Mouse (Mus musculus) olfactory bulb, adult 2 months (tissue): Measurements from ENCODE around the gene Olfr689. TPM values are rescaled to one million over a fixed set of nuclear protein-coding genes. Genes with fewer than 3 reads are reported as not detected.

Experiments
- H3K27ac ChIP-seq: fragments of 200-500 bp; 2 replicates; pipeline ENCODE4 v1.5.1; 2012; ENCODE audit warnings: low read depth, low read length; ENCODE audit not compliant: insufficient read depth
- H3K4me1 ChIP-seq: fragments of 200-500 bp; 2 replicates; pipeline ENCODE4 v1.6.1; 2012; ENCODE audit warnings: low read length; ENCODE audit not compliant: control insufficient read depth, insufficient read depth
- H3K4me3 ChIP-seq: fragments of 200-500 bp; 2 replicates; pipeline ENCODE4 v1.5.1; 2012; ENCODE audit warnings: mild to moderate bottlenecking, low read depth, low read length, moderate library complexity; ENCODE audit not compliant: insufficient read depth
- CTCF ChIP-seq: fragments of 200-500 bp; IDR thresholded peaks from 2 replicates; pipeline ENCODE4 v1.5.1; 2012; ENCODE audit warnings: low read depth, mild to moderate bottlenecking, low read length, moderate library complexity; ENCODE audit not compliant: insufficient read depth
- POLR2A ChIP-seq: fragments of 200-500 bp; IDR thresholded peaks from 2 replicates; pipeline ENCODE4 v1.6.1; 2012; ENCODE audit warnings: mild to moderate bottlenecking, low read depth, low read length, moderate library complexity; ENCODE audit not compliant: insufficient read depth
- WGBS: fragments of 180-500 bp; shearing (Covaris S2); methylation state at CpG from one replicate; pipeline ENCODE4 v1.1.7; 2018; 5-methylcytosine and 5-hydroxymethylcytosine counted together
- polyA plus RNA-seq: library from polyadenylated mRNA; stranded (reverse); fragments of >200 nt; gene quantifications from 2 replicates; pipeline ENCODE4 v1.2.4, GENCODE M21; 2012; ENCODE audit warnings: low replicate concordance; ENCODE audit not compliant: missing spikeins, insufficient read depth, insufficient read length

Olfr689 gene
- polyA plus RNA-seq, 1 experiment: not detected

GRCm38 (mm10) chr7:105361713-105362112 lies 50.7 kb downstream of the Olfr689 start:
- 63% methylated on average over 2 of the region's 2 CpGs for WGBS
- no peak overlapping the region for H3K4me3 ChIP-seq
- no peaks in the 10 kb centered on the region for H3K4me1 ChIP-seq
- TF ChIP-seq POLR2A: no peak
- H3K27ac ChIP-seq: no peak overlapping the region

GRCm38 (mm10) chr7:105367268-105367667 lies 56.3 kb downstream of the Olfr689 start:
- no peaks in the 10 kb centered on the region for H3K4me1 ChIP-seq
- TF ChIP-seq CTCF (no peak), POLR2A (no peak)
- 93% methylated on average over 5 of the region's 5 CpGs for WGBS

GRCm38 (mm10) chr7:105367930-105368329 lies 57.0 kb downstream of the Olfr689 start, which contains the start of gene Olfr692:
Gene Olfr692 (plus strand): TSS chr7:105368230.
- H3K4me1 ChIP-seq: no peaks in the 10 kb centered on the region
- WGBS: 100% methylated on average over 1 of the region's 1 CpGs
- no peak within 1 kb of the TSS for H3K4me3 ChIP-seq
- TF ChIP-seq POLR2A (no peak), CTCF (no peak)
- H3K27ac ChIP-seq: no peak within 1 kb of the TSS

More at GRCm38 (mm10) chr7:105367268-105367667, 56.3 kb downstream of the Olfr689 start:
- H3K4me3 ChIP-seq: no peak overlapping the region
- no peak overlapping the region for H3K27ac ChIP-seq

- Histone ChIP-seq H3K27ac (no peak overlapping the region), H3K4me3 (no peak overlapping the region), H3K4me1 (no peaks in the 10 kb centered on the region)
- TF ChIP-seq CTCF (no peak), POLR2A (no peak)
- WGBS: 96% methylated on average over 4 of the region's 4 CpGs
Measured at GRCm38 (mm10) chr7:105368521-105368920, 57.6 kb downstream of the Olfr689 start.

Other genes with a start within 250 kb of the Olfr689 start
- not detected in 2 replicates for gene Olfr678, start 246.7 kb upstream of the Olfr689 start, polyA plus RNA-seq
- gene Olfr679, start 230.0 kb upstream of the Olfr689 start, polyA plus RNA-seq: not detected in 2 replicates
- gene Olfr680-ps1, start 218.3 kb upstream of the Olfr689 start, polyA plus RNA-seq: not detected in 2 replicates
- not detected in 2 replicates for gene Olfr681, start 194.3 kb upstream of the Olfr689 start, polyA plus RNA-seq
- gene Olfr683, start 164.2 kb upstream of the Olfr689 start, polyA plus RNA-seq: not detected in 2 replicates
- gene Olfr684, start 147.5 kb upstream of the Olfr689 start, polyA plus RNA-seq: not detected in 2 replicates
- gene Olfr685, start 125.2 kb upstream of the Olfr689 start, polyA plus RNA-seq: not detected in 2 replicates
- not detected in 2 replicates for gene Olfr686, start 103.7 kb upstream of the Olfr689 start, polyA plus RNA-seq
- gene Olfr688, start 23.1 kb upstream of the Olfr689 start, polyA plus RNA-seq: not detected in 2 replicates
- gene Olfr690, start 22.9 kb downstream of the Olfr689 start, polyA plus RNA-seq: not detected in 2 replicates
- gene Olfr691, start 31.1 kb downstream of the Olfr689 start, polyA plus RNA-seq: not detected in 2 replicates
- not detected in 2 replicates for gene Olfr692, start 57.1 kb downstream of the Olfr689 start, polyA plus RNA-seq
- not detected in 2 replicates for gene Gm5901, start 63.9 kb downstream of the Olfr689 start, polyA plus RNA-seq
- not detected in 2 replicates for gene Fam160a2, start 88.9 kb downstream of the Olfr689 start, polyA plus RNA-seq
- gene Cnga4, start 93.4 kb downstream of the Olfr689 start, polyA plus RNA-seq: not detected in 2 replicates
- gene Cckbr, start 114.6 kb downstream of the Olfr689 start, polyA plus RNA-seq: not detected in 2 replicates
- not detected in 2 replicates for gene Cavin3, start 171.1 kb downstream of the Olfr689 start, polyA plus RNA-seq
- gene Smpd1, start 243.2 kb downstream of the Olfr689 start, polyA plus RNA-seq: not detected in 2 replicates